Mouse (Mus musculus): Measurements from ENCODE around the gene Grik3.
"Not testable (repeated sequence)": the region's sequence is repeated elsewhere in the genome, so short reads cannot be mapped to it uniquely, and the experiment has no call there.

Grik3 gene

GRCm38 (mm10) chr4:125600642-125601041 is 110.1 kb downstream of the Grik3 start:
- DNase-seq = no peak

DNA sequence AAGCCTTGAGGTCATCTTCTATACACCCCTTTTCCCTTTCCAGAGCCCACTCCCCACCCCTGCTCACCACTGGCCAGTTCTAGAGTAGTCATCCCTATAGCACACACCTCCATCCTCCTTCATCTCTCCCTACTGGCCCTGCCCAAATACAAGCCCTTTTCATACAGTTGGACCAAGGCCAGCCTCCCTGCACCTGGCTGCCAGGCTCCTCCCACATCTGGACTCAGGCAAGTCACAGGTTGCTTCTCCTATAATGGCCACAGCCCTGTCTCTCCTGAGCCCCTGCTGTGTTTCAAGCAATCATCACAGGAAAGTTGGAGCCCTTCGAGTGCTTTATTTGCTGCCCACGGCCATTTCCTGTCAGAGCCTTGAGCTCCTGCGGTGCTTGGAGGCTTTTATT is 110.8 kb downstream of the Grik3 start:
- no peak for DNase-seq

GRCm38 (mm10) chr4:125604494-125604893 is 114.0 kb downstream of the Grik3 start:
- no peak for DNase-seq

GRCm38 (mm10) chr4:125606147-125606546 is 115.6 kb downstream of the Grik3 start:
- no peak for DNase-seq

- no peak for DNase-seq
Measured at GRCm38 (mm10) chr4:125607397-125608042, 117.0 kb downstream of the Grik3 start.

DNA sequence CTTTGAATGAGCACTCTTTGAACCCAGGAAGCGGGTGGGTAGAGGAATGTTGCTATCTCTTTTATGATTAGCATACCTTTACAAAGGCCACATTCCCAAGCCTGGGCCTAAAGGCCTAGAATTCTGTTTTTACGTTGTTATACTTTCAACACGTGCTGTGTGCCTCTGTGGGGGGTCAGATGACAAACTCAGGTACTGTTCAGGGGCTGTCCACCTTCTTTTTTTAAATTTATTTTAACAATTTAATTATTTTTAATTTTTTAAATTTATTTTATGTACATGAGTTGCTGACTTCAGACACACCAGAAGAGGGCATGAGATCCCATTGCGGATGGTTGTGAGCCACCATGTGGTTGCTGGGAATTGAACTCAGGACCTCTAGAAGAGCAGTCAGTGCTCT is 118.4 kb downstream of the Grik3 start:
- DNase-seq = not testable (repeated sequence)

GRCm38 (mm10) chr4:125609320-125610306 is 119.1 kb downstream of the Grik3 start:
- no peak for DNase-seq

- DNase-seq = no peak
Measured at GRCm38 (mm10) chr4:125617851-125618250, 127.4 kb downstream of the Grik3 start.

DNA sequence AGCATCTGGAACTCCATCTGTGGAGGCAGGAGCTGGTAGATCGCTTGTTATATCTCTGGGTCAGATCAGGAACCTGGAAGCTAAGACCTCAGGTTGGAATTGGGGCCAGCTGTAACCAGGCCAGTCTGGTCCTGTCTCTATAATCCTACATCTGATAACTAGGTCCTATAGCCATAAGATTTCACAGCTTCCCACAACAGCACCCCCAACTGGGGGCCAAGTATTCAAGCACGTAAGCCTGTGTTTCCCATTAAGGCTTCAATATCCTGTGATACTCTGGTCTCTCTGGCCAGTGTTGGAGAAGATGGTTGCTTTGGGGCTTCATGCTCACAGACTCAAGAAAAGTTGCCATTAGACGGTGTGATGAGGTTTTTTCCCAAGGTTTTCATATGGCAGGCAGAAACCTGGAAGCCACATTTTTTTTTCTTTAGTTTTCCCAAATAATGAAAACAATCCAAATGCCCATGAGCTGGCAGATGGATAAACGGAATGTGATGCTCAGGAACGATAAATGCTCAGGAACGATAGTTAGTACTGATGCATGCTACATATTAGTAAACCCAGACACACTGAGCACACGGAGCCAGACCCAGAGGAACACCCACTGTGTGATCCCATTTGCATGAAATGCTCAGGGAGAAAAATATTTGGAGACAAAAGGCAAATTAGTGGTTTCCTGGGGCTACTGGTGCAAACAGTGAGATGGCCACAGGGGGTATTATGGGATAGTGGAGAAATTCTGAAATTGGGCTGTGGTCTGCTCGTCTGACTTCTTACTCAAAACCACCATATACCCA is 128.2 kb downstream of the Grik3 start:
- no peak for DNase-seq

DNA sequence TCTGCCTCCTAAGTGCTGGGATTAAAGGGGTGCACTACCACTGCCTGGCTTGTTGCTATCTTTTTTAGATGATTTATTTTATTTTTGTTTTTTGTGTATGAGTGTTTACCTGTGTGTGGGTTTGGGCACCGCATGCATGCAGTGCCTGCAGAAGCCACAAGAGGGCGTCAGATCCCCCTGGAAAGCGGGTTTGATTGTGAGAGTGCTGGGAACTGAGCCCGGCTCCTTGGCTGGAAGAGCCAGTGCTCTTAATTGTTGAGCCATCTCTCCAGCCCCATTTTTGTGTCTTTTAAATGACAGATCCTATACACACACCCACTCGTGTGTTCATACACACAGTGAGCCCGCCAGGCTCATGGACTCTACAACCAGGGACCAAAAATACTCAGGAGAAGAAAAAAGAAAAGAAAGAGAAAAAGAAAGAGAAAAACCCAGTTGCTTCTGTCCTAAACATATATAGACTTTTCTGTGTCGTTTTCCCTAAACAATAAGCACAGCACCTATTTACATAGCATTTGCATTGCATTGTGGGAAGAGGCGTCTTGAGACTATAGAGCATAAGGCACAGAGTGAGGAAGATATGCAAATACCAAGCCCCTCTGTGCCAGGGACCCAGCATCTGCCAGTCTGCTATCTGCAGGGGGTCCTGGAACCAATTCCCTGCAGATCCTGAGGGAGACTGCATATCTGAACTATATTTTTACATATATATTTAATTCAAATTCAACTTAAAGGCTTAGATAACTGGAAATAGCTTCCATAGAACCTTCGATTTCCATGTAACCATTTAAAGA is 134.6 kb downstream of the Grik3 start:
- no peak for DNase-seq

DNA sequence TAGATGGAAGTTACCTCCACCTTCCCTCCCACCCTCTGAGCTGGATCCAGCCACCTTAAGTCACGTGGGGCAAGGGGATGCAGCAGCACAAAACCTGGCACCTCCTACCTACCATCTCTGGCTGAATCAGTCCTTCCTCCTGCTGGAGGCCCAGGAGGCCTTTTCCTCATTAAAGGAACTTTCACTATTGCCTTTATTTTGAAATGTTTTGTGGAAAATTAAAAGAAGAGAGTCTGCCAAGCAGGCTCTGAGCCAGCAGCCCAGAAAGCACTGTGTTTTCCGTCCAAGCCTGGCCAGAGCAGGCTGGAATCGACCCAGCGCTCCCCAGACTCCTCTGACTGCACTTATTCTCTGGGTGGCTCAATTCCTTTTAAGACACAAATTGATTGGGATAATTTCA is 139.0 kb downstream of the Grik3 start:
- DNase-seq = no peak

DNA sequence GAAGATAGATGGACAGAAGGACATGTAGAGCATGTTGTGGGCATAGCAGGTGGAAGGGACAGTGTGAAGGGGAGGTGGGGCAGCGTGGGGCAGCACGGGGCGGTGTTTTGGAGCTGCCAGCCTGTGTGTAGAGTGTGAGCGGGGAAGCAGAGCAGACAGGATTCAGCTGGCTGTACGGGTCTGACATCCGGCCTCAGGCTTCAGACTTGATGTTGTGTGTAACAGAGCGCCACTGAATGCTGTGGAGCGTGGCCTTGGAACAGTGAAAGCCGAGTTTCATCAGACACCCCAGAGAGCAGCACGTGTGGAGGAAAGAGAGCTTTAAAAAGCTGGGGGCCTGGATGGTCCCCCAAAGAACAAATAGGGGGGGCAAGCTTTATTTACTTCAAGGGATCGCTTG is 144.5 kb downstream of the Grik3 start:
- DNase-seq = no peak

DNA sequence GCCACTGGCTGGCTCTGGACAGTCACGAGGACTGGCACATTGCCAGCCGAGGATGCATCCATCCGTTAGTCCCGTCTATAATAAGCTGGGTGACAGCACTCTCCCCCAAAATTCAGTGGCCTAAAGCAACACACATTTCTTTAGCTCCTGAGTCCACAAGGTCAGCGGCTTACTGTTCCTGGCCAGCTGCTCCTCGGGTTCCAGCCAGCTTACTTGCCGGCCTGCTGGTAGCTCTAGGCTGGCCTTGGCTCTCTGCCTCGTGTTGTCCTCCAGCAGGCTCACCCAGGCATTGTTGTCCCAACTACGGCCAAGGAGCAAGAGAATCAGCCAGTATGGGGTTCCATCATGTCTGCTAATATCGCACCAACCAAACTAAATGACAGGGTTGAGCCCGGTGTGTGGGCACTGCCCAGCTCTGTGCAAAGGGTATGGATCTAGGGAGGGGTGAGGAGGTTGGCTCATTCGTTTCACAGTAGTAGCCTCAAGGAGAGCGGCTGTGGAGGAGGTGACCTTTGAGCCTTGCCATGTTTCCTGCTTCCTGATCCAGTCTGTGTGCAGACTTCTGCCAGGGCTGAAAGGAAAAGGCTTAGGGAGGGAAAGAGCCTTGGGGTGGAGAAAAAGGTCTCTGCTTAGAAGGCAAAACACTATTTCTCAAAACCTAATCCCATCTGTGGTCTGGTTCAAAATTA is 146.3 kb downstream of the Grik3 start:
- DNase-seq = no peak

DNA sequence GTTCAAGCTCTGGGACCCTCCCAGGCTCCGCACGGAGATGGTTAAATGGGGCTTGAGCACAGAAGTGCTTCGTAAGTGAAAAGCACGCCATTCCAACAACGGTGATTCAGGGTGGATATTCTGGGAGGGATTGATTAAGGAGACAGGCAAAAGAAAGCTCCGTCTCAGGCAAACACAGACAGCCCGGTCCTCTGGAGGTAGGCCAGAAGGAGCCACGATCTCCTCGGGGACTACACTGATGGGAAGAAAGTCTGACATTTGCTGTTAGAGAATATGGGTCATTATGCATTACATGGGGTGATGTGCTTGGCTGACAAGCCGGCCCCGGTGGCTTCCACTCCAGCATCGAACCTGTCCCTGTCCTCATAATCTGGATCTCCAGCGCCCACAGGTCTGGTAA is 146.9 kb downstream of the Grik3 start:
- no peak for DNase-seq

DNA sequence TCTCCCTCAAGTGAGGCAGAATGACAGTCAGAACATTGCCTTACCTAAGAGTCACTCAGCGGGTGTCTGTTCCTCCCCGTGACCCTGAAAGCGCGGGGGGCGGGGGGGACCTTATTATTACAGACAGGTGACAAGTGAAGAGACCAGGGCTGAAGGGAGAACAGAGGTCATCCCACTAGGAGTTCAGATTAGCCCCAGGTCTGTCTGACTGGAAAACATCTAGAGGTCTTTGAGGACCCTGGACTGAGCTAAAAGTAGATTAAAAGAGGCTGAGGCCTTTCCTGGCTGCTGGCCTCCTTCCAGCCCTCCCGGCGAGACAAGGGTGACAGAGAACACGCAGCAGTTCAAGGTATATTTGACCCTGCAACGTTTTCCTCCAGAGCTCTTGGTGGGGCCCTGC is 150.0 kb downstream of the Grik3 start:
- no peak for DNase-seq

GRCm38 (mm10) chr4:125640921-125641663 is 150.6 kb downstream of the Grik3 start:
- DNase-seq = no peak

DNA sequence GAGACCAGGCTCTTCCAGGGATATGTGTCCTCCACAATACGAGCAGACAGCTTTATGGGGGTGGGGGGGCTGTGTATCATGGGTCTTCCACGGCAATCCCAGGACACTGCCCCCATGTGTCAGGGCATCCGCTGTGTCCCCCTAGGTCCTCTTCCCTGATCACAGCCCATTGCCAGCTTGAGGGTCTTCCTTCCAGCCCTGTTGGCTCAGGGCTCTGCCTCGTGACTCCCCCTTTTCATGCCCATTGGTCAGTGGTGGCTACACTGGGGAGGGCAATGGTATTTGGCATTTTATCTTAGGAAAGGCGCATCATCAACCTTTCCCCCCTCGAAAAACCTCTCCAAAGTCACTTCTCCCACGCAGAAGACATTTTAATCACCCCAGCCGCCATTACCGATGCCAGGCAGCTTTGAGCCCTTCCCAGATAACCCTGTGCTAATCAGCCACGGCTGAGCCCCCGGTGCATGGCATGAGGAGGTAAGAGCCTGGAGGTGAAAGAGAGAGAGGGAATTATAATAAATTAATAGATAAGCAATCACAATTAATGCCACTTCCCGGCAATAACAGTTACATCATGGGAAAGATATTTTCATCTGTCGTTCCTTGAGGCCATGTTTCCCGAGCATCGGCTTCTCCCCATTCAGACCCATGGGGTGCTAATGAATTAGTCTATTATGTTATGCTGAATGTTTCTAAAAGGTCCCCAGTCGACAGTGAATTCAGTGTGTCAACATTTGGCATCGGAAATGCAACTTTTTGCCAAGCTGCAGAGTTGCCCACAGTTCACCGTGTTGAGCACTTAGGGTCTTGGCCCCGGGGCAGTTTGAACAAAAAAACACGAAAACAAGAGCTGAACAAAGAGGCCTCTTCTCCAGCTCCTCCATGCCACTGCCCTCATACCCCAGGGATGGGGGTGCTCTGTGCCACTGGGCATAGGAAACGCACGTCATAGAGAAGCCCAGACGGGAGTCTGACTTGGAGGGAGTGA is 154.4 kb downstream of the Grik3 start:
- DNase-seq = no peak

GRCm38 (mm10) chr4:125651676-125652246 is 161.3 kb downstream of the Grik3 start:
- no peak for DNase-seq

DNA sequence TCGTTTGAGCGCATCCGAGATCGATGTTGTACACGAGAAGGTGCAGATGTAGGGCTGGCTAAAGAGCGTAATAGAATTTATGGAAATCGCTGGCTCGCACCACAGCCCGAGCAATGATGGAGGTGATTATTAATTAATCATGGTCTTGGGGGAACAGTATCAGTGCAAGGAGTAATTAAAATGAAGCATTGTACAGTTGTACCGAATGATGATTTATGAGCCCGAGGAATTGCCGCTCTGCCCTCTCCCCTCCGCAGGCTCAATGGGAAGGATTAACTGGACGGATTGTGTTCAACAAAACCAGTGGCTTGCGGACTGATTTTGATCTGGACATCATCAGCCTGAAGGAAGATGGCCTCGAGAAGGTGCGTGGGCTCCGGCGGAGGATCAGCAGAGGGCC is 165.5 kb downstream of the Grik3 start:
- no peak for DNase-seq
